Mouse (Mus musculus) spleen, adult 2 months (tissue): Measurements from ENCODE around the gene Gm17662.

Source experiments
- CTCF ChIP-seq: fragments of 200-500 bp; IDR thresholded peaks from 2 replicates; pipeline ENCODE4 v1.5.1; 2011; ENCODE audit warnings: mild to moderate bottlenecking, inconsistent platforms; ENCODE audit not compliant: insufficient read depth, insufficient read length, insufficient replicate concordance; ENCODE audit errors: extremely low read depth
- POLR2A ChIP-seq: fragments of 200-500 bp; IDR thresholded peaks from 2 replicates; pipeline ENCODE4 v1.6.1; 2011; ENCODE audit warnings: low read depth, low read length, inconsistent platforms

GRCm38 (mm10) chr4:104835096-104835495 lies 22.0 kb upstream of the Gm17662 start:
- TF ChIP-seq POLR2A (no peak), CTCF (no peak)
